Mouse (Mus musculus): ENCODE results near the gene Rnf4.

Gene Rnf4

DNA sequence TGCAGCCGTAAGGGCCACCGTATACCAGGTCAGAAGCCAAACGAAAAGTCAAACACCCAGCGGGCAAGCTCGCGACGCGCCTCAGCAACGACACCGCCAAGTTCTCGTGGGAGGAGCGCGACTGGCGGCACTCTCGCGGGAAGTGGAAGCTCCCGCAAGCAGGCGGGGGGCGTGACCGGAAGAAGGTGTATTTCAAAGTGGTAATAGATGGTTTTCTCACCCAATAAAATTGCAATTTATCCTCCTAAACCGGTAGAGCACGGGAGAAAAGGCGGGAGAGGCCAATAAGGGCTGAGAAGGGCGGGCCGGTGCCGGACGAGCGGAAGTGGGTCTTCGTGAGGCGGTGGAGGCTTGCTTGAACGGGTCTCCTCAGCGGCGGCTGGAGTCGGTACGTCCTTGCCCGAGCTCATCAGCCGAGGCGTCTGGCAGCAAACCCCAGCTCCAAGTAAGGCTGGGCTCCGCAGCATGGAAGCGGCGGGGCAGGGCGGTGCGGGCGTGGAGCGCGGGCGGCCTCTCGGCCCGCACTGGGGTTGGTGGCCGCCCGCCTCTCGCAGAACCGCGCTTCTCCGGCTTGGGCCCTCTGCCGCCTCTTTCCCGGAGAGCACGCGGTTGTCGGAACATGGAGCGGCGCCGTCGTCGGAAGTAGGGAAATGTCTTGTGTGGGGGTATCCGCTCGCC is at the start of gene Rnf4:
TSS of gene Rnf4 (plus strand) at position 193 of the 678 bp plus-strand sequence.
- DNase-seq (ENCODE audit: low spot score): peak; percentile 88

DNA sequence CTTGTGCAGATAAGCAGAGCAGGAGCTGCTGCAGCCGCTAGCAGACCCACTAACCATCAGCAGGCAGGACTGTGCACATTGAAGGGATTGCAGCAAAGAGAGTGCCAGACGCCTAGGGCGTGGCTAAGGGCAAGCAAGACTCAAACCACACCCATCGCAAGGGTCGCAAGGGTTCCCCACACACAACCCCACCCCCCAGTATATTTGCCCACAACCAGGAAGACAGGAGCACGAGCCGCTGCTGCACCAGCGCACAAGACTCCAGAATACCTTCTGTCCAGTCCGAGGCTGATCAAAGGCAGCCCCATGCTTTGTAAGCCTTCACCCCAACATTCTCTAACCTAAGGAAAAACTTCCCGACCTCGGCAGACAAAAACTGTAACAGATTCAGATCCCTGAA is 49.6 kb upstream of the Rnf4 start:
- no peak for DNase-seq (ENCODE audit: low spot score)

DNA sequence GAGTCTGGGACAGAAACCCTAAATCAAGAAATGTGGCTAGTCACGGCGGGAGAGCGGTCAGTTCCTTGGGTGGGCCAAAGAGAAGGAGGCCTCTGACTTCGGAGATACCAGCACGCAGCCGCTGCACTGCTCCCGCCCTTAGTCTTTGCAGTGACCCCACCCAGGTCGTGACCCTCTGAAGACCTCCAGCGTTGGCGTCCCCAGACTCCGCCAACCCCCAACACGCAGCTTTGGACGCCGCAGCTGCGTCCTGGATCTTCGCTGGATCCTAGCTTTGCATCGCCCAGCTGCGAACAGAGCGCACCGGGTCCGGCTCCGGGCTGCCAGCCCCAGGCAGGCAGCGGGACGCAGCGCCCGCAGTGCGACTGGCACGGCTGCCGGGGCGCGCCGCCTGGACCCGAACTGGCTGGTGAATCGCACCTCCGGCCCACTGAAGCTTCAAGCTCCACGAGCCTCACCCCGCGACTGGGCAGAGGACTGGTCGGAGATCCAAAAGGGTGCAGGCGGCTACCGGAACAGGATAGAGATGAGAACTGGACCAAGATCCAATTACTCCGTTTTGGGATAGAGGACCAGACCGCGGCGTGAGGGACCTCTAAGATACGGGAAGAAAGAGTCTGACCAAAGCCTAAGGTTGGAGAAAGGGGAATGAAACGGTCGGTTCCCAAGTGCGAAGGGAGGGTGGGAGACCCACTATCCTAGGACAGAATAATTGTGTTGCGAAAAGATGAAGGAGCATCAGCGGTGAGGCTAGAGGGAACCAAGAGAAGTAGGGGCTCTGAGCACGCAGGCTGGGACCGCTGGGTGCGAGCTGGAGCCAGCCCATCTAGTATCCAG is 48.9 kb upstream of the Rnf4 start:
- no peak for DNase-seq (ENCODE audit: low spot score)

DNA sequence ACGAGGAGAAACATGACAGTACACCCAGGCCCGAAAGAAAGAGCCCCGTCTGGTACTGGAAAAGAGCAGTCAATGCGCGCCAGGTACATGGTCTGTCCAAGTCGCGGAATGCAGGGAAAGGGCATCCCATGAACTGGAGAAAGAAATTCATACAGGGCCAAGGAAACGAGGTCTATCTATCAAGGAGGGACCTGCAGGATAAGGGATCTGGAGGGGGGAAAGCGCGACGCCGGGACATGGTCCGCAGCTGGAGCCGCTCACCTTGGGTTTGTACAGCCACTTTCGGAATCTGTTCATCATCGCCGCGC is 48.3 kb upstream of the Rnf4 start:
- DNase-seq (ENCODE audit: low spot score): no peak

DNA sequence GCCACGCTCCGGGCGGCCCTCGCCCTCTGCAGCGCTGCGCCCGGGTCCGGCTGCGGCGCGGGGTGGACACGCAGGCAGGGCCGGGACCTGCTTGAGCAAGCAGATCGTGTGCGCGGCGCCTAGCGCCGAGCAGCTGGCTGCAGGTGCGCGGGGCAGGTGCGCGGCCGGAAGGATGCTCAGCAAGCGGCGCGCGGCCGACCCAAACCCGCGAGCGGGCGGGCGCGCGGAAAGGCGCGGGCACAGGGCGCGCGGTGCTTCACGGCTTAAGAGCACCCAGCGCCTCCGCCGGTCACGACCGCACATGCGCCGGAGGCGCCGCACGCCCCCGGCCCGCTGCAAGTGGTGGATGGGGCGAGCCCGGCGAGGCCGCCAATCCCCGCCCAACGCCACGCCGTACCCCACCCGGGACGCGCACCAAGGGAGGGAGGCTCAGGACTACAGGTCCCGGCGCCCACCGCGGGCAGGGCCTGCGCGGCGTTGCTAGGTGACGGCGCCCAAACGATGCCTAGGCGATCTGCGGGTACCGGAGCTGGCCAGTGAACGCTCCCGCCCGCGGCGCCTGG is 47.9 kb upstream of the Rnf4 start, which contains the start of the genes Zfyve28 and Cfap99:
TSS of gene Zfyve28 (minus strand) at position 296 of the 563 bp plus-strand sequence.
TSS of gene Cfap99 (plus strand) at position 447 of the 563 bp plus-strand sequence.
- DNase-seq (ENCODE audit: low spot score): peak; percentile 42

DNA sequence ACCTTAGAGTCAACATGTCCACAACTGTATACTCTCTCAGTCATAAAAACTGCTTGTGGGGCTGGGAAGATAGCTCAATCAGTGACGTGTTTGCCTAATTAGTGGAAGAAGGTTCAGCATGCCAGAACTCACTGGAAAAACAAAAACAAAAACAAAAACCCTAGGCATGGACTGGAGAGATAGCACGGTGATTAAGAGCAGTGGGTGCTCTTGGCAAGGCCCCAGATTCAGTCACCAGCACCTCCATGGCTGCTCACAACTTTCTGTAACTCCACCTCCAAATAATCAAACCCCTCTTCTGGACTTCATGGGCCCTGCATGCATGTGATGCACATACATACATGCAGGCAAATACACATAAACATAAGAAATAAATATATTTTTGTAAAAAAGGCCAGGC is 46.8 kb upstream of the Rnf4 start:
- DNase-seq (ENCODE audit: low spot score): no peak

DNA sequence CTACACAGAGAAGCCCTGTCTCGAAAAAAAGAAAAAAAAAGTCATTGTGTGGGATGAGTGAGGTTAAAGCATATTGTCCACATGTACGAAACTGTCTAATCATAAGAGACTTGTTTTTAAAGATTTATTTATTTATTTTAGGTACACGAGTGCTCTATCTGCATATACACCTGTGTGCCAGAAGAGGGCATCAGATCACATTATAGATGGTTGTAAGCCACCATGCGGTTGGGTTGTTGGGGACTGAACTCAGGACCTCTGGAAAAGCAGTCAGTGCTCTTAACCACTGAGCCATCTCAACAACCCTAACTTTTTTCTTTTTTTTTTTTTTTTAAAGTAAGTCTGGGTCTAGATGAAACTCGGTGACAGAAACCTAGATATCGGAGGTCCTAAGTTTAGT is 42.7 kb upstream of the Rnf4 start:
- no peak for DNase-seq (ENCODE audit: low spot score)

DNA sequence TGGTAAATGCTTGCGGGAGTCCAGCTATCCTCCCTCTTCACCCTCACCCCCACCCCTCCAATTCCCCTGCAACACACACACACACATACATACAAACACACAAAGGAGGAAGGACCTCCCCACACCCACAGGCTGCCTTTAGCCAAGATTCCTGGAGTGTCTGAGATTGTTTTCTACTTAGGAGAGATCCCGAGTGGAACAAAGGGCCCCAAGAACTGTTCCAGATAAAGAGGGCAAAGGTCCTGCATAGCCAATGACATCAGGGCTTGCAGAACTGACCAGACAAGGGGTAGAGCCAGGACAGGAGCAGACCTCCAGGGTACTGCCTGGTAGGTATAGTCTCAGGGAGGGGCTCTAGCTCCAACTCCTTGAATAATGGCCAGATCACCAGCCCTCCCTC is 41.4 kb upstream of the Rnf4 start:
- no peak for DNase-seq (ENCODE audit: low spot score)

DNA sequence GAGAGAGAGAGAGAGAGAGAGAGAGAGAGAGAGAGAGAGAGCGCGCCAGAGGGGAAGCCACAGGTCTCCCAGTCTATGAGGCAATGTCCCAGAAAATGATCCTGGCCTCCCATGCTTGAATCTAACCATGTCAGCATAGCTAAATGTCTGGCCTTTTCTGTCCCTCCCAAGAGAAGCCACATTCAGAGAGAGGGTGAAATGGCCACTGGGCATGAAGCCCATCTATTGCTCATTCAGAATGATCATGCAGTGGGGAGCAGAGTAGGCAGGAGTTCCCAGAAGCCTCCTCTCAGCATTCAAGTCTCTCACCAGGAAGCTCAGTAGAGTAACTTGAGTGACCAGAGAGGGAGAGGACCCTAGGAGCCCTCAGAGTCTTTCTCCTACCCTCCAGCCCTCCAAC is 40.9 kb upstream of the Rnf4 start:
- DNase-seq (ENCODE audit: low spot score): no peak

DNA sequence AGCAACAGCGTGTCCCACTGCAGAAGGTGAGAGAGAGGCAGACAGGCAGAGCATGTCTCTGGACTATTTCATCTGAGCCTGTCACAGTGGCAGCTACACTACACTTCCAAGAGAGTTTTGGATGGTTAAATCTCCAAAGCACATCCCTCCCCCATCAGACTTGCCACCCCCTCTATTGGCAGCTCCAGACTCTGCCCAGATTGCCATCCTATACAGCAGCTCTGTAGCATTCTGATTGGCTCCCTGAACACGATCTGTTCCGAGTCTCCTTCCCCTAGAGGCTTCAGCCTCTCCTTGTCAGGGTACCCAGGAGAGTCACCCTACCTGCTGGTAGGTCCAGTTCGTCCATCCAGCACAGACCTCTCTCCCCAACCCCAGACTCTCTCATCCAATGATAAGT is 38.0 kb upstream of the Rnf4 start:
- no peak for DNase-seq (ENCODE audit: low spot score)

DNA sequence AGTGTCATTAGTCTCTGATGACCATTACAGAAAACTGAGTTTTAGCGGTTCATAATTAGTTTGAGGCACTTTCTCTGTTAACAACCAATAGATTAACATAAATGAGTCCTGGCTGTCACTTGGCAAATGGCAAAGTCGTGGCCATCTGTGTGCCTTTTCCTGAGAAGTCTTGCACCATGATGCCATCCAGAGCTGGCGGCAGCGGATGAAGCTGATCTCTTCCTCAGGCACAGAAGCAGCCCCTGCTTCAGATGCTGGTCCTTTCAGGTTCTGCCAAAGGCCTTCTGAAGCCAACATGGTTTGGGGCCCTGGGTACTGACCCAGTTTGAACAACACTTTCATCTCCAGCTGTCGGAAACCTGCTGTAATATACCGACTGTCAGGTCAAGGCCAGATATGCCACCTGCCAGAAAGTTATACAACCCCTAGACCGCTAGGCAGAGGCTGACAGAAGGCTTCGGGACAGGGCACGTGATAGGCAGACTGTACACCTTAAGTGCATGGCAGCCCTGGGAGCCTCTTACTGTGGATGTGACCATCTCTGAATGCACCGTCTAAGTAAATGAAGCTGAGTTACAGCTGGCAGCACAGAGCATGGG is 37.1 kb upstream of the Rnf4 start:
- DNase-seq (ENCODE audit: low spot score): no peak

DNA sequence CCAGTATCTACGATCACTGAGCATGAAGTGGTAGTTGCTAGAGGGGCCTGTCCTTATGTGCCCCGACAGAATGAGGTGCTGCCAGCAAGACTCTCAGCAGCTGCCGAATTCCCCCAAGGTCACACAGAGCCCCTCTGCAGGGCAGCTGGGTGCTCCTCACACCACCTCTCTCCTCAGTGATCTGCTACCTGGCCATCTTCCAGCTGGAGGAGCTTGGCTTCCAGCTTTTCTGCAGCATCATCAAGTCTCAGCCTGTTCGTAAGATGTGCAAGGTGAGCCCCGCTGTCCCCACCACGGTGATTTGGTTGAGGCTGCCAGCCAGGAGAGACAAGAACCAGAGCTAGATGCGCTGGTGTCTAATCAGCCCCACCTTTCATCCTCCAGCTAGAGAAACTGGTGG is 33.7 kb upstream of the Rnf4 start:
- no peak for DNase-seq (ENCODE audit: low spot score)

DNA sequence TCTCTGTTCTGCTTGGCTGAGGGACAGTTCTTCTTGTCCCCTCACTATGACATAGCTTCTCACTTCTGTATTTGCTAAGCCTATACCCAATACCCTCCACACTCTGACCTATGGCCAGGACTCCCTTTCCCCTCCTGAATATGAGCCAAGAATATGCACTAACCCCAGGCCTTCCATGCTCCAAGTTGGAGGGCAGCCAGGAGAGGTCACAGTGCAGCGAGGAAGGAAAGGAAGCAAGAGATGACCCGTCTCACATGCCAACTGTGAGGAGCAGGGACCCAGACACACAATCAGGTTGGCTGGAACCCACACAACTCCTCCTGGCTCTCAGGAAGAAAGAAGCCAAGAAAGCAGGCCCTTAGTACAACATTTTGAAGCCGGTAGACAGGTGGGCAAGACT is 27.1 kb upstream of the Rnf4 start:
- no peak for DNase-seq (ENCODE audit: low spot score)

DNA sequence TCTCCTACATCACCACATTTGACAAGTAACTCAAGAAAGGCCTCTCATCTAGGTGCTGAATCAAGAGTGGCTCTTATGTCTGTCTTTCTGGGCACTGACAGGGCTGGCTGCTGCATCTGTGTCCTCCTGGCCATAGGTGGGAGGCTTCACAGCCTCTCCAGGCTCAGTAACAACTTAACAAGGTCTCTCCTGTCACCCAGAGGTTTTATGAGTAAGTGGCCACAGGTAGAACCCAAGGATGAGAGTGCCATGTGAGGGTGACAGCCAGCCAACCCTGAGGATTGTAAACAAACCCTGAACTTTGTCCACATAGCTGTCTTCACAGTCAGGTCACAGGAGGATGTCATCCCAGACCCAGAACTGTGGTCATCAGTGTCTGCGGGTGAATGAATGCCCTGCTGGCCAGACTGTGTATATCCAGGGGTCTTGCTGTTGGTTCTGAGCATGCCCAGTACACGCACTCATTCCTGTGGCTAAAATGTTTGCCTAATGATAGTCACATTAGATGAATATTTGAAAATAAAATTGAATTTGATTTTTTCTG is 16.5 kb upstream of the Rnf4 start:
- DNase-seq (ENCODE audit: low spot score): no peak

DNA sequence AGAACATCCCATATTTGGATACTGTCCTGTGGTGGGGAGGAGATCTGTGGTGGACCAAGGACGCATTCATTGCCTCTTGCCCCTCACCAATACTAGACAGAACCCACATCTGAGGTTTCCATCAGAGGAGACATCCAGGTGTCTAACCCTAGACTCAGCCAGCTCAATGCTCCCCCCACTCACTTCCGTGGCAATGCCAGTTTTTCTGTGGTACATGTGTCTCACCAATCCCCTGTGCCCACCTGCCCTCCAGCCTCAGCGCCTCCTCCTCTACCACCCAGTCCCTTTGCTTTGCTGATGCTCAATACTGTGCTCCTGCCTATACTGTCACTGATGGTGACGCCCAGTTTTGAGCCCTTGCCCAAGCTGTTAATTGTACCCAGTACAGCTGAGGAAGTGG is 14.9 kb upstream of the Rnf4 start:
- DNase-seq (ENCODE audit: low spot score): no peak

DNA sequence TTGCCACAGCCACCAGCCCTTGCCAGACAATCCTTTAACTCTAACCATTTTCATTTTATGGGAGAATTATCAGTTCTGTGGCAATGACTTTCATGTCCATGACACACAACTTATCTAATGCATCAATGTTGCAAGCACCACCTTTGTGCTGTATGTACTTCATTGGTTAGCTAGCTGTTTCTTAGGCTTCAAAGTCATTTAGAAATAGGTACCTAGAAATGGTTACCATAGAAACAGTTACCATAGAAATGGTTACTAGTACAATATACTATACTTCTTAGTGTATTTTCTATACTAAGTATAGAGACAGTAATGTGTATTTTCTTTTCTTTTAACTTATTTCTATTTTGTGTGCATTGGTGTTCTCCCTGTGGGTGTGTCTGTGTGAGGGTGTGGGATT is 10.8 kb upstream of the Rnf4 start:
- no peak for DNase-seq (ENCODE audit: low spot score)

DNA sequence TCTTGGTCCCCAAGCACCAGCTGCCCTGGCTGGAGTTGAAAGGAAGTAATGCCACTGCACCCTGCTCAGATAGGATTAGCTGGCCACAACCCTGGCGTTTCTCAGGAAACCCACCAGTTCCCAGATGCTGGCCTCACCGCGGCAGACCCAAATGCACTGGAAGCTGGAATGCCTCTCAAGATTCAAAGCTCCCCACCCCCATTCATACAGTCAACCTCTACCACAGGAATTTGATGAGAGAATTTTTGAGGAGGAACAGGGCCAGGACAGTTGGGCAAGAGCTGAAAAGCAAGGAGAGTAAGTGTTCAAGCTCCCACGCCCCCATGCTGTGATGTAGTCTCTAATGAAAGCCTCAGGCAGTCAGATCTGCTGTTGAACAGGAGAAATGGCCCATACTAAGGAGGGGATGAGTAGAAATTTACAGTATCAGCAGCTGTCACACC is 9.8 kb upstream of the Rnf4 start:
- no peak for DNase-seq (ENCODE audit: low spot score)

DNA sequence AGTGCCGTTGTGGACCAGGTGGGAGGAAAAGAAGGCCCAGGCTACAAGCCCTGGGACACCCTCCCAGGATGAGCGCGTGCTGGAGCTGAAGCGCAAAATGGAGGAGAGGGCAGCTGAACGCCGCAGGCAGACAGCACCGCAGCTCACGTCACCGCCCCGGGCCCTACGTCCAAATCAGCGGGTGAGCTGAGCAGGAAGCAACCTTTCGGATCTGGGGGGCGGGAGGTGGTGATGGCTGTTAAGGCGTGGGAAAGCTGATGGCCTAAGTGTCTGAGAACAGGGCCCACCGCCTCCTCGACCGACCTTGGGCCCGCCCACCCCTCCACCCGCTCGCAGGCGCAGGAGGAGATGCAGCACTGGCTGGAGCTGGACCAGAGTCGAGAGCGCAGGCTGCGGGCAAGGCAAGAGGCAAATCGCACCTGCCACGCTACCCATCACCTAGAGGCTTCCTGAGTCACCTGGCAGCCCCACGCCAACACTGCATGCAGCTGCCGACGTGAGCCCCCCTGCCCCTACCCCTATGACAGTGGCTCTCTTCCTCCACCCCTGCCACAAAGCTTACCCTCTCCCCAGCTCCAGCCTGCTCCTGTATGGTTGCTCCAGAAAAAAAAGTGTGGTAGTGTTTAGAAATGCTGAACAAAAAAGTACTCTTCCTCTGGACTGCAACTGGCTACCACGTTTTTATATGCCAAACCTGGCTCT is 9.1 kb upstream of the Rnf4 start:
- peak; percentile 4 for DNase-seq (ENCODE audit: low spot score)

DNA sequence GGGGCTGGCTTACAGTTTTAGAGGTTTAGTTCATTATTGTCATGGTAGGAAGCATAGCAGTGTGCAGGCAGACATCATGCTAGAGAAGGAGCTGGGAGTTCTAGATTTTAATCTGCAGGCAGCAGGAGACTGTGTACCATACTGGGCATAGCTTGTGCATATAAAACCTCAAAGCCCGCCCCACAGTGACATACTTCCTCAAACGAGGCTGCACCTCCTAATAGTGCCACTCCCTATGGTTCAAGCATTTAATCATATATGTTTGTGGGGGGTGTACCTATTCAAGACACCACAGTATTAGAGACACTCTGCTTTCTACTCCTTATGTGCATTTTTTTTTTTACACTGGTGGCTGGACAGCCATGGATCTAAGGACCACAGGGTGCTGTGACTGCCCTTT is 6.0 kb upstream of the Rnf4 start:
- DNase-seq (ENCODE audit: low spot score): no peak

DNA sequence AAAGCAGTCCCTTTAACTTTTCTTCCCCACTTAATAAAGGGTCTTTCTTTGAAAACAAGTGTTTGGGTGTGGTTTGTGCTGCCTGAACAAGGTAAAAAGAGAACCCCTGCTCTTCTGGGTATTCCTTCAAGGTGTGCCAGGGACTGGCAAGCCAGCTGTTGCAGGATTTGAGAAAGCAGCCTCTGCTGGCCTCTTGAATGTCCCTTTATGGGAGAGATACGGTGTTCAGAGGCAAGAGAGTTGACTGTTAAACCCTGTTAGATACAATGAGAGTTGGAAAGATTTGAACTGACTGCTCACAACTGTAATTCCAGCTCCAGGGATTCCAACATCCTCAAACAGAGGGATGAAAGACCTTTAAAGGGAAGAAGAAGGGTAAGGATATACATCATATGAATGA is 2.0 kb upstream of the Rnf4 start:
- no peak for DNase-seq (ENCODE audit: low spot score)

DNA sequence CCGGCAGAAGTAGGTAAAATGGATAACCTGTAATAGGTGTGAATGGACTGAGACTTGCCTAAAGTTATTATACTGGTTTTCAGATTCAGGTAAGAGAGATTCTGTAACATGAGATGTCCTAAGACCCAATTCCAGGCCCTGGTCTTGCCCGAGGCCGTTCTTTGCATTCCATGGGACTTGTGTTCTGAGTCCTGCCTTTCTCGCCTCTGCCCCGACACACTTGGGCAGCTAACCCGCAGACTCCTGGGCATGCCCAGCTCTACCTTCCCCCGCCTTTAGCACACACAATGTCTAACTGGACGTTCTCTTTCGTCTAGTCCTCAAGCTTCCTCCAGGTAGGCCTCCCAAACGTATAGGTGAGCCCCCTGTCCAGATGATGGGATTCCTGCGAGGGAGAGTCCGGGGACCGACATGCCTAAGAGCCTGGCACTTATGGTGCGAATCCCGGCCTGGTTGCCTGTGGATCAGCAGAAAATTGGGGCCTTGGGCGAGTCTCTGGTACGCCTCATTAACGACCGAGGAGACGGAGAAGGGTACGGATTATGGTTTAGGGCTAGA is 471 bp upstream of the Rnf4 start:
- no peak for DNase-seq (ENCODE audit: low spot score)
